Comparison of ENCODE assay signal across 12 mouse cellular contexts in the genomic region with DNA sequence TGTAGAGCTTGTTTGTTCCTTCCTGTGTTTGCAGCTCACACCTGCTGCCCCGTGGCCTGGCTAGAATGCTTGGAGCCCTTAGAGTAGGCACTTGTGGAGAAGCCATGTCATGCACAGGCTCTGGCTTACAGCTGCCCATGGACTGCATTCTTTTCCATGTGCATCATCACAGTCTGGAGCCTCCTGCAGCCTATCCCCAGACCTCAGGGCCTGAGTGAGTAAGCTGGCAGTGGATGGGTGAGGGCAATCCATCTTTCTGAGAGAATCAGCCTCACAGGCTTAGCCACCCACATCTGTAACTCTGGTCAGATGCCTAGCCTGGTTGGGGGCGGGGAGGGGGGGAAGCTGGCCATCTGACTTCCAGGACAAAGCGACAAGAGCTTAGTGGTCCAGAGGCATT. TPM values are rescaled to one million over a fixed set of nuclear protein-coding genes. Genes with fewer than 3 reads are reported as not detected.
A peak's percentile ranks its signal among the peaks of the same experiment; 100 is the strongest.
DNase-seq lines count a peak whose midpoint lies in the region; ATAC-seq and TF ChIP-seq lines count a peak whose summit lies in the region.
"Had no signal": no experiment of that assay in that cellular context is flagged by ENCODE, and none has a peak within 500 bp of the region (broad histone marks: within the 10 kb centered on the region; RNA-seq: fewer than 3 reads in every experiment).

No protein-coding gene starts in this region.

- no peak overlapping the region for H3K4me2 ChIP-seq in forebrain, postnatal 0 days (ENCODE audit: low read depth)
- H3K4me2 ChIP-seq in forebrain, embryonic 13.5 days, result no peak overlapping the region
- no peak overlapping the region for H3K4me2 ChIP-seq in midbrain, postnatal 0 days (ENCODE audit: low read depth, low read length, poor library complexity, severe bottlenecking)
- H3K4me2 ChIP-seq in intestine, postnatal 0 days (replicated peaks; ENCODE audit: low read depth), result no peak overlapping the region
- H3K4me2 ChIP-seq in myocyte (ENCODE audit: low read depth), result peak overlapping the region; percentile 66
- H3K4me2 ChIP-seq: embryonic facial prominence, embryonic 12.5 days; kidney, embryonic 15.5 days had no signal

- no peaks in the 10 kb centered on the region for H3K27me3 ChIP-seq in forebrain, postnatal 0 days (ENCODE audit: insufficient read depth, low read length)
- no peaks in the 10 kb centered on the region for H3K27me3 ChIP-seq in forebrain, embryonic 13.5 days
- H3K27me3 ChIP-seq in midbrain, embryonic 10.5 days (ENCODE audit: low read depth, poor library complexity, severe bottlenecking), result no peaks in the 10 kb centered on the region
- no peaks in the 10 kb centered on the region for H3K27me3 ChIP-seq in midbrain, postnatal 0 days (ENCODE audit: insufficient read depth, low read length)
- H3K27me3 ChIP-seq in intestine, postnatal 0 days (replicated peaks; ENCODE audit: control insufficient read depth, insufficient read depth, low read length), result no peaks in the 10 kb centered on the region
- no peaks in the 10 kb centered on the region for H3K27me3 ChIP-seq in myocyte (ENCODE audit: control insufficient read depth, insufficient read depth, insufficient read length)
- H3K27me3 ChIP-seq: embryonic facial prominence, embryonic 12.5 days; kidney, embryonic 15.5 days had no signal

- no peaks in the 10 kb centered on the region for H3K9me3 ChIP-seq in forebrain, postnatal 0 days (ENCODE audit: low read length)
- no peaks in the 10 kb centered on the region for H3K9me3 ChIP-seq in forebrain, embryonic 13.5 days (replicated peaks)
- H3K9me3 ChIP-seq in midbrain, embryonic 10.5 days (replicated peaks), result no peaks in the 10 kb centered on the region
- no peaks in the 10 kb centered on the region for H3K9me3 ChIP-seq in midbrain, postnatal 0 days (ENCODE audit: low read length)
- no peaks in the 10 kb centered on the region for H3K9me3 ChIP-seq in intestine, postnatal 0 days (ENCODE audit: control insufficient read depth)
- H3K9me3 ChIP-seq: embryonic facial prominence, embryonic 12.5 days; kidney, embryonic 15.5 days had no signal

- TF ChIP-seq POLR2A in myocyte (IDR thresholded peaks at IDR 0.05; ENCODE audit: insufficient read length, low read depth), result peak; percentile 29

- ATAC-seq in forebrain, postnatal 0 days, result peak; percentile 23; the same call in 1 of the 2 replicates
- no peak for ATAC-seq in forebrain, embryonic 13.5 days
- no peak for ATAC-seq in midbrain, postnatal 0 days (ENCODE audit: low FRiP score)
- ATAC-seq in intestine, postnatal 0 days, result 0 out of 2 replicates have a peak, but pooled peaks have one; percentile 38

- DNase-seq in forebrain, postnatal 0 days, result no peak
- no peak for DNase-seq in midbrain, embryonic 10.5 days (ENCODE audit: low spot score)
- no peak for DNase-seq in midbrain, postnatal 0 days (ENCODE audit: low spot score)
- no peak for DNase-seq in layer of hippocampus, adult 9-11 months
- no peak for DNase-seq in left cerebral cortex, adult 9 months (ENCODE audit: low spot score in 2 of 2)
- DNase-seq: B cell, adult 2 months; midbrain, embryonic 14.5 days had no signal

- H3K27ac ChIP-seq in forebrain, postnatal 0 days (ENCODE audit: low read depth, low read length), result no peak overlapping the region
- H3K27ac ChIP-seq in forebrain, embryonic 13.5 days, result no peak overlapping the region; the same call in 1 of the 2 replicates
- H3K27ac ChIP-seq in midbrain, embryonic 10.5 days (replicated peaks), result peak overlapping the region; percentile 33
- H3K27ac ChIP-seq in midbrain, postnatal 0 days (ENCODE audit: low read depth, low read length), result no peak overlapping the region
- no peak overlapping the region for H3K27ac ChIP-seq in intestine, postnatal 0 days (ENCODE audit: low read depth, low read length)
- H3K27ac ChIP-seq: embryonic facial prominence, embryonic 12.5 days; kidney, embryonic 15.5 days had no signal

- 0 out of 2 replicates have a peak, but pooled peaks cover 6% of the 10 kb centered on the region for H3K36me3 ChIP-seq in forebrain, postnatal 0 days (ENCODE audit: insufficient read depth)
- H3K36me3 ChIP-seq in forebrain, embryonic 13.5 days (ENCODE audit: poor library complexity, severe bottlenecking), result peaks cover 5% of the 10 kb centered on the region; the same call in 1 of the 2 replicates
- peaks cover 8% of the 10 kb centered on the region for H3K36me3 ChIP-seq in midbrain, embryonic 10.5 days
- H3K36me3 ChIP-seq in midbrain, postnatal 0 days (ENCODE audit: insufficient read depth, low read length), result peaks cover 5% of the 10 kb centered on the region
- no peaks in the 10 kb centered on the region for H3K36me3 ChIP-seq in intestine, postnatal 0 days (ENCODE audit: control insufficient read depth, insufficient read depth)
- H3K36me3 ChIP-seq in myocyte (ENCODE audit: control insufficient read depth, insufficient read depth), result no peaks in the 10 kb centered on the region
- H3K36me3 ChIP-seq: kidney, embryonic 15.5 days had no signal

- no peak overlapping the region for H3K9ac ChIP-seq in forebrain, postnatal 0 days
- H3K9ac ChIP-seq in forebrain, embryonic 13.5 days, result no peak overlapping the region
- no peak overlapping the region for H3K9ac ChIP-seq in midbrain, postnatal 0 days (replicated peaks; ENCODE audit: low read length, poor library complexity, severe bottlenecking)
- no peak overlapping the region for H3K9ac ChIP-seq in intestine, postnatal 0 days (ENCODE audit: low read depth, low read length)
- H3K9ac ChIP-seq: embryonic facial prominence, embryonic 12.5 days; kidney, embryonic 15.5 days had no signal

- H3K79me2 ChIP-seq in myocyte (ENCODE audit: control insufficient read depth, insufficient read depth), result no peaks in the 10 kb centered on the region

- WGBS in forebrain, postnatal 0 days, result 61% methylated on average over 3 of the region's 3 CpGs
- 57% methylated on average over 3 of the region's 3 CpGs for WGBS in forebrain, embryonic 13.5 days
- WGBS in midbrain, embryonic 10.5 days, result 65% methylated on average over 3 of the region's 3 CpGs
- 67% methylated on average over 3 of the region's 3 CpGs for WGBS in midbrain, postnatal 0 days
- WGBS in intestine, postnatal 0 days, result 58% methylated on average over 3 of the region's 3 CpGs

- H3ac ChIP-seq in myocyte (ENCODE audit: control insufficient read depth, insufficient read length), result no peak overlapping the region

- no peak for TF ChIP-seq CTCF in forebrain, postnatal 0 days (IDR thresholded peaks at IDR 0.05; ENCODE audit: low read depth)
- TF ChIP-seq CTCF in midbrain, postnatal 0 days (IDR thresholded peaks at IDR 0.05), result no peak
- TF ChIP-seq CTCF in intestine, postnatal 0 days (IDR thresholded peaks at IDR 0.05; ENCODE audit: low read depth), result no peak

- H3K4me3 ChIP-seq in forebrain, postnatal 0 days (ENCODE audit: low read depth, low read length), result no peak overlapping the region
- H3K4me3 ChIP-seq in forebrain, embryonic 13.5 days, result no peak overlapping the region
- H3K4me3 ChIP-seq in midbrain, embryonic 10.5 days, result no peak overlapping the region
- no peak overlapping the region for H3K4me3 ChIP-seq in midbrain, postnatal 0 days (ENCODE audit: low read depth, low read length)
- no peak overlapping the region for H3K4me3 ChIP-seq in intestine, postnatal 0 days (ENCODE audit: low read depth, low read length)
- no peak overlapping the region for H3K4me3 ChIP-seq in myocyte
- H3K4me3 ChIP-seq: embryonic facial prominence, embryonic 12.5 days; kidney, embryonic 15.5 days had no signal

- H3K4me1 ChIP-seq in forebrain, postnatal 0 days (ENCODE audit: insufficient read depth), result no peaks in the 10 kb centered on the region
- no peaks in the 10 kb centered on the region for H3K4me1 ChIP-seq in forebrain, embryonic 13.5 days
- peaks cover 9% of the 10 kb centered on the region for H3K4me1 ChIP-seq in midbrain, embryonic 10.5 days
- H3K4me1 ChIP-seq in midbrain, postnatal 0 days (ENCODE audit: insufficient read depth, low read length), result no peaks in the 10 kb centered on the region
- no peaks in the 10 kb centered on the region for H3K4me1 ChIP-seq in intestine, postnatal 0 days (replicated peaks; ENCODE audit: control insufficient read depth, insufficient read depth, low read length)
- H3K4me1 ChIP-seq: kidney, embryonic 15.5 days had no signal

TF ChIP-seq in myocyte, 11 proteins besides CTCF, POLR2A, EP300 and RAD21 (continues in another document):
- TF ChIP-seq USF1 (IDR thresholded peaks at IDR 0.05; ENCODE audit: low read depth), result peak; percentile 31
- TF ChIP-seq SRF (IDR thresholded peaks at IDR 0.05; ENCODE audit: control insufficient read depth, insufficient read length, low read depth), result peak; percentile 40
- no peak for TF ChIP-seq MAX (IDR thresholded peaks at IDR 0.05; ENCODE audit: low read depth)
- TF ChIP-seq REST (IDR thresholded peaks at IDR 0.05; ENCODE audit: insufficient read depth, insufficient read length), result no peak
- TF ChIP-seq MYOD1 (IDR thresholded peaks at IDR 0.05; ENCODE audit: control insufficient read depth in 1 of 3, insufficient read length in 2 of 3, low read depth in 2 of 3), result peak; percentile 26 to 98 (median 96)
- peak; percentile 76 for TF ChIP-seq TCF3 (IDR thresholded peaks at IDR 0.05; ENCODE audit: insufficient read length, low read depth)
- TF ChIP-seq CEBPB (IDR thresholded peaks at IDR 0.05; ENCODE audit: insufficient read depth, poor library complexity, severe bottlenecking), result no peak

RNA-seq across cellular contexts. Expression of a gene that starts 34.4 kb away (rescaled TPM):
- 44.0 and 59.9 TPM in 2 replicates for total RNA-seq in forebrain, postnatal 0 days (2014; rRNA removed)
- 49.0 and 52.8 TPM in 2 replicates for polyA plus RNA-seq in forebrain, postnatal 0 days (2015; fragmentation: Nextera tagmentation; extraction: Ambion mirVana)
- polyA plus RNA-seq in forebrain, embryonic 13.5 days (2015; fragmentation: Nextera tagmentation; extraction: Ambion mirVana), result 78.4 and 84.3 TPM in 2 replicates
- polyA plus RNA-seq in midbrain, embryonic 10.5 days (2016; fragmentation: Nextera tagmentation; extraction: Ambion mirVana), result 99.0 and 104 TPM in 2 replicates
- total RNA-seq in midbrain, postnatal 0 days (2014; rRNA removed), result 47.7 and 51.1 TPM in 2 replicates
- 53.0 and 56.8 TPM in 2 replicates for polyA plus RNA-seq in midbrain, postnatal 0 days (2015; fragmentation: Nextera tagmentation; extraction: Ambion mirVana)
- polyA plus RNA-seq in intestine, postnatal 0 days (2015; fragmentation: Nextera tagmentation; extraction: Ambion mirVana), result 37.6 and 39.0 TPM in 2 replicates
- 60.4 TPM for polyA plus RNA-seq in myocyte (2012; fragmentation: generic; extraction: Trizol)

RNA-seq across cellular contexts. Expression of a gene that starts 43.4 kb away (rescaled TPM):
- total RNA-seq in forebrain, postnatal 0 days (2014; rRNA removed), result 20.5 and 21.6 TPM in 2 replicates
- 18.6 and 22.8 TPM in 2 replicates for polyA plus RNA-seq in forebrain, postnatal 0 days (2015; fragmentation: Nextera tagmentation; extraction: Ambion mirVana)
- 23.4 and 26.5 TPM in 2 replicates for polyA plus RNA-seq in forebrain, embryonic 13.5 days (2015; fragmentation: Nextera tagmentation; extraction: Ambion mirVana)
- 38.9 and 40.5 TPM in 2 replicates for polyA plus RNA-seq in midbrain, embryonic 10.5 days (2016; fragmentation: Nextera tagmentation; extraction: Ambion mirVana)
- total RNA-seq in midbrain, postnatal 0 days (2014; rRNA removed), result 17.5 and 22.6 TPM in 2 replicates
- polyA plus RNA-seq in midbrain, postnatal 0 days (2015; fragmentation: Nextera tagmentation; extraction: Ambion mirVana), result 17.7 and 18.7 TPM in 2 replicates
- polyA plus RNA-seq in intestine, postnatal 0 days (2015; fragmentation: Nextera tagmentation; extraction: Ambion mirVana), result 6.5 and 7.3 TPM in 2 replicates
- 141 TPM for polyA plus RNA-seq in myocyte (2012; fragmentation: generic; extraction: Trizol)

Comparison
In these comparisons a context has a peak if more than half of its experiments do, and no peak if none do; other contexts are left out.
1. ATAC-seq: peak in forebrain, postnatal 0 days (single experiment) and intestine, postnatal 0 days (single experiment); none in forebrain, embryonic 13.5 days (single experiment) and midbrain, postnatal 0 days (single experiment).